Mouse (Mus musculus) layer of hippocampus, postnatal 36 days (tissue): ENCODE results near the gene Fam136a. TPM values are rescaled to one million over a fixed set of nuclear protein-coding genes. Genes with fewer than 3 reads are reported as not detected.
A peak's percentile ranks its signal among the peaks of the same experiment; 100 is the strongest.
"Not testable (repeated sequence)": the region's sequence is repeated elsewhere in the genome, so short reads cannot be mapped to it uniquely, and the experiment has no call there.

Experiments
- DNase-seq, 2 experiments: peaks; one replicate each; pipeline ENCODE4 v3.0.0; 2022
- total RNA-seq, 2 experiments: library from RNA; stranded (reverse); gene quantifications; 2 replicates each; pipeline ENCODE4 v1.2.3; 2021

Gene Fam136a
- total RNA-seq, result 10 to 100 TPM; 32.8 TPM

- DNase-seq, result peak; percentile 89 to 91
These were observed at the start of gene Fam136a for GRCm38 (mm10) chr6:86365371-86366124. Gene Fam136a, plus strand, starts transcription at chr6:86365646.

- no peak for DNase-seq
These were observed 48.4 kb upstream of the Fam136a start for GRCm38 (mm10) chr6:86317066-86317465.

- DNase-seq, result no peak
These were observed 46.6 kb upstream of the Fam136a start for GRCm38 (mm10) chr6:86318855-86319254.

- DNase-seq, result no peak
These were observed 43.3 kb upstream of the Fam136a start for GRCm38 (mm10) chr6:86322031-86322563.

- no peak for DNase-seq
These were observed 42.5 kb upstream of the Fam136a start for GRCm38 (mm10) chr6:86322991-86323390.

GRCm38 (mm10) chr6:86324400-86324799 is 41.0 kb upstream of the Fam136a start:
- DNase-seq, result no peak

GRCm38 (mm10) chr6:86325646-86326045 is 39.8 kb upstream of the Fam136a start:
- DNase-seq, result no peak

GRCm38 (mm10) chr6:86326866-86327265 is 38.6 kb upstream of the Fam136a start:
- peak; percentile 70 to 80 for DNase-seq

- no peak for DNase-seq
These were observed 37.1 kb upstream of the Fam136a start for GRCm38 (mm10) chr6:86328369-86328768.

GRCm38 (mm10) chr6:86329943-86330342 is 35.5 kb upstream of the Fam136a start:
- no peak for DNase-seq

- DNase-seq, result no peak
These were observed 30.2 kb upstream of the Fam136a start for GRCm38 (mm10) chr6:86335121-86335849.

- no peak for DNase-seq
These were observed 29.6 kb upstream of the Fam136a start for GRCm38 (mm10) chr6:86335860-86336259.

- not testable (repeated sequence) for DNase-seq
These were observed 29.1 kb upstream of the Fam136a start for GRCm38 (mm10) chr6:86336340-86336739.

GRCm38 (mm10) chr6:86343656-86344055 is 21.8 kb upstream of the Fam136a start:
- no peak for DNase-seq

- DNase-seq, result no peak
These were observed 19.4 kb upstream of the Fam136a start for GRCm38 (mm10) chr6:86346063-86346462.

- no peak for DNase-seq
These were observed 16.2 kb upstream of the Fam136a start for GRCm38 (mm10) chr6:86349257-86349656.

GRCm38 (mm10) chr6:86354948-86355347 is 10.5 kb upstream of the Fam136a start:
- no peak for DNase-seq

- DNase-seq, result no peak
These were observed 8.5 kb upstream of the Fam136a start for GRCm38 (mm10) chr6:86356956-86357355.

GRCm38 (mm10) chr6:86360691-86361090 is 4.8 kb upstream of the Fam136a start:
- no peak for DNase-seq

- no peak for DNase-seq
These were observed 4.1 kb upstream of the Fam136a start for GRCm38 (mm10) chr6:86361373-86361772.

- peak; percentile 69 to 74 for DNase-seq
These were observed 854 bp upstream of the Fam136a start for GRCm38 (mm10) chr6:86364442-86365141.

- peak in 1 of 2 experiments; percentile 54 for DNase-seq
These were observed 843 bp downstream of the Fam136a start for GRCm38 (mm10) chr6:86366125-86366852.
